Mouse (Mus musculus): ENCODE data around the gene Slc7a8.
A peak's percentile ranks its signal among the peaks of the same experiment; 100 is the strongest.

Gene Slc7a8

DNA sequence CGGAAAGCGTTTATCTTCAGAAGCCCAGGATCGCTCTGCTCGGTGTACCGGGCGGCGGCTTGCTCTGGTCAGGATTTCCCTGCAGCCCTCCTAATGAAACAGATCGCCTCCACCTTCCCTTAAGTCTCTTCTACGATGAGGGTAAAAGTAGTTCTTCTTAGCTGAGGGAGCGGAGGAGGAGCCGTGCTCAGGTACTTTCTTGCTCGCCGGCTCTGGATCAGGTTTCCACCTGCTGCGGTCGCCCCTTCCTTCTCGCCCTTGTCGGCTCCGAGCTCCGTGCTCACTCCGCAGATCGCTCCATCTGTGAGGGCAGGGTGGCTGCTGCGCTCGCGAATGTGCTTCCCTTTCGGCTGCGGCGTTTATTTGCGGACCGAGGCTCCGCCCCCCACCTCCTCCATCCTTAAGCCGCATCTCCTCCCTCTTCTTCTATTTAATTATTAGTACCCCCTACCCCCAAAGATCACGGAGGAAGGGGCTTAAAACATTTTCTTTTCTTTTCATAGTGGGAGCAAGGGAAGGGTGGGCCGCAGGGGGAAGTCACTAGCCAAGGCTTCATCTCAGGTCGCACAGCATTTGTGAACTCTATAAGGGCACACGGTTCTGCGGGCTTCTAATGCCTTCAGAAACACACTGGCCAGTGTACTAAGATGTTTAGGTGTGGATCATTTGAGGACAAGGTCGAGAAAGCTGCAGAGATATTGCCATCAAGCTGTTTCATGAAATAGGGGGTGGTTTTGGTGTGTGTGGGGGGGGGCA lies at the start of gene Slc7a8:
Gene Slc7a8 (minus strand): TSS at position 337 of the 756 bp plus-strand sequence.
- DNase-seq (ENCODE audit: low spot score) = no peak

DNA sequence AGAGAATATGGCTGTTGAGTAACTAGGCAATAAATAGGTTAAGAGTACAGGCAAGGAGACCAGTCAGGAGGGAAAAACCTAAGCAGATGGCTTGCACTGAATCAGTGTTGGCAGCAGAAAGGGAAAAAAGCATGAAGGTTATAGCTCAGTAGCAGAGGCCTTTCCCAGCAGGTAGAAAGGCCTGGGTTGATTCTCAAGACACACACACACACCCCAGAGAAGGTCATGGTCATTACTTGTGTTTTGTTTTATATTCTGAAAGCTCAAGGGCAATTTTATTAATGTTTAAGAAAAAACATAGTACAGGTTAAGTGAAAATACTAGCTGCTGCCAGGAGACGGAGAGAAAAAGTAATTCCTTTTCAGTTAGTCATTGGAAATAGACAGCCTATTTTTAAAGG lies 42.0 kb upstream of the Slc7a8 start:
- no peak for DNase-seq (ENCODE audit: low spot score)

DNA sequence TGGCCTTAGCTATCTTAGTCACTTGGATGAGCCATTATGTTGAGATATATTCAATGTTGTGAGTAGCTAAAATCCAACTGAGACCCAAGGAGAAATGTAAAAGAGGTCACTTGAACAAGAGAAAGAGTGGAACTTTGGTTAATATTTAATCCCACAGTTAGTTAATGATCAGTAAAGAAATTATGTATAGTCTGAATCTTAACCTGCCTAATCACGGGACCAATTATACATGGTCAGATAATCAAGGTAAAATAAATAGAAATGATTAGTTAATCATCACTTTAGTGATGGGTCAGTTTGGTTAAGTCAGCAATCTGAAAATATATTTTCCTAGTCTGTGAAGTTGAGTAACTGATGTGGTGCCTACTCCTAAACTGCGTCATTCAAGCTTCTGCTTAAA lies 40.6 kb upstream of the Slc7a8 start:
- DNase-seq (ENCODE audit: low spot score) = no peak

DNA sequence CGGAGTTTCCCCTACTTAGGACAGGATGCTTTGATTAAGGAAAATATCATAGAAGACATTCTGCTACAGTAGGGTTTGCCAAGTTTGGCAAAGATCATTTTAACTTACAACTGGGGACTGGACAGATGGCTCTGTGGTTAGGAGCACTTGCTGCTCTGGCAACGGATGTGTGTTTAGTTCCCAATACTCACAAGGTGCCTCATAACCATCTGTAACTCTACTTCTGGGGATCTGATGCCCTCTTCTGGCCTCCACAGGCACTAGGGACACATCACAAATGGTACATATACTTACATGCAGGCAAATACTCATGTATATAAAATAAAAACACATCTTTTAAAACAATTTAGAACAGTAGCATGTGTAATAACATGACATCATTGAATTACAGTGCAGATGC lies 36.0 kb upstream of the Slc7a8 start:
- DNase-seq (ENCODE audit: low spot score) = no peak

DNA sequence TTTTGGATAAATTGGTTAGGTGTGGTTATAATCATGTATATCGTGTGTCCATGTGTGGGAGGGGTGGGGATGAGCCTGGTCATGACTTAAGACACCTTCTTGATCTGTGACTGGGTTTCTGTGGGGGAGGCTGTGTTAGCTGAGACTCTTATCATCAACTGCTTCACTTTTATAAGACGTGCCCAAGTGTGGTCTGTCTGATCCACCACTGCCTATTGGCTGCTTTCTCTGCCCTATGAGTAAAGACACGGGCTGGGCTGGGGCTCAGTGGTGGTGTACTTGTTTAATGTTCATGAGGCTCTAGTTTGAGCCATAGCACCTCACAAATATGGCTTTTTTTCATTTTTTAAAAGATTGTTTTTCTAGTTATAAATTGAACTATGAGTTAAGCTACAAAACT lies 34.0 kb upstream of the Slc7a8 start:
- DNase-seq (ENCODE audit: low spot score) = no peak

DNA sequence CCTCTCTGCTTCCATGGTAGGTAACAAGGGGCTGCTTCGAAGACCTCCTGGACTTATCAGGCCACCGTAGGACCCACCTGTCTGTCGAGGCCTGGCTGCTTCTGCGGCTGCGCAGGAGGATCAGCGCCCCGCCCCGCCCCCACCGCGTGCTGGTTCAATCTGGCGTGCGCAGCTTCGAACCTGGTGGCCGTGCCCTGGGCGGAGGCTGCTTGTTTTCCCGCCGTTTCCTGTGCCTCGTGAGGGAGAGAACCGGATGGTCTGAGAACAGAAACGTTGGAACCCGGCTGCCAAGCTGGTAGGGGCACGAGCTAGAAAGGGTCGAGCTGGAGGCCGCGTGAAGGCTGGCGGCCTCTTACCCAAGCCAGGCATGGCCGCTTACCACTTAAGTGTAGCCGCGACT lies 32.2 kb upstream of the Slc7a8 start, which contains the start of gene Rnf212b:
Gene Rnf212b (plus strand): TSS at position 151 of the 400 bp plus-strand sequence.
- no peak for DNase-seq (ENCODE audit: low spot score)

DNA sequence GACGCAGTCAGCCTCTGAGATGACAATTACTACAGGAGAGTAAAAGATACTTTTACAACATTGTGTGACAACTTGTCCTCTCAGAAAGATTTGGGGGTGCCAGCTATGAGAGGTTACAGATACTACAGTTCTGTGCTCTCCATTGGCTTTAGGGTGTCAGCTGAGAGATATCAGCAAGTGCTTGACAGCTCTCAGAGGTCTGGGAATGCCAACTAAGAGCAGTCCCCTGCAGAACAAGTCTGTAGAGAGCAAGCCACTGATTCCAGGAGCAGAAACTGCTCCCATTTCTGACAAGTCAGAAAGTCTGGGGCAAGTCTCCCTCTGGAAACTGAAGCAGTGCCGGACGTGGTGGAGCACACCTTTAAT lies 27.9 kb upstream of the Slc7a8 start:
- no peak for DNase-seq (ENCODE audit: low spot score)

DNA sequence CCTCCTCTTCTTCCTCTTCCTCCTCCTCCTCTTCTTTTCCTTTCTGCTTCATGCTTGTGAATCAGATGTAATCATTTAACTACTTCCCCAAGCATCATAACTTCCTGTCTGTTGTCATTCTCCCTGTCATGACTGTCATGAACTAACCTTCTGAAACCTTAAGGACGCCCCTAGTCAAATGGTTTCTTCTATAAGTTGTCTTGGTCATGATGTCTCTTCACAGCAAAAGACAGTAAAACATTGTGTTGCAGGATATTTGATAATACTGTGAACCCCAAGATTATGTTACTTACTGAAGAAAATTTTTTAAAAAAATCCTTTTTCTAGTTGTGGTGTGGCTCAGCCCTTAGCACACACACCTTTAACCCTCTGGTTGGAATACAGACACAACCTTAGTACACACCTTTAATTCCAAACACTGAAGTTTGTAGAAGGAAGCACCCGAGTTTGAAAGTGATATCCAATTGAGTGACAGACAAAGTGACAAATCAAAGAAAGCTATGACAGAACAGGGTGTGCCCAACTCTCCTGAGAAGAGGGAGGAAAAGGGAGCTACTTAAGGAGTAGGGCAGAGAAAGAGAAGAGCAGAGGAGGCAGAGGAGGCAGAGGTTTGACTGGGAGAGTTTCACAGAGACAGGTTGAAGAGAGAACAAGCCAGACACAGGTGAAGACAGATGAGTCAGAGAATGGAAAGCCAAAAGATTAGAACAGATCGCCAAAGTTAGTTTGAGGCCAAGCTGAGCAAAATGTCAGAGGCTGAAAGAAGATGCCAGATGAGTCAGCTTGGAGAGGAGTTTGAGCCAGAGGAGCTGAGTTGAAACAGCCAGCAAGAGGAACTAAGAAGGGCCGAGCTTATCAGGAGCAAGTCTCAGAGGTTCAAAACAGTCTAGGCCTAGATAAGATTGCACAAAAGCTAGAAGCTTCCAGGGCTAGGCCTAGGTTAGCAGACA lies 27.2 kb upstream of the Slc7a8 start:
- no peak for DNase-seq (ENCODE audit: low spot score)

DNA sequence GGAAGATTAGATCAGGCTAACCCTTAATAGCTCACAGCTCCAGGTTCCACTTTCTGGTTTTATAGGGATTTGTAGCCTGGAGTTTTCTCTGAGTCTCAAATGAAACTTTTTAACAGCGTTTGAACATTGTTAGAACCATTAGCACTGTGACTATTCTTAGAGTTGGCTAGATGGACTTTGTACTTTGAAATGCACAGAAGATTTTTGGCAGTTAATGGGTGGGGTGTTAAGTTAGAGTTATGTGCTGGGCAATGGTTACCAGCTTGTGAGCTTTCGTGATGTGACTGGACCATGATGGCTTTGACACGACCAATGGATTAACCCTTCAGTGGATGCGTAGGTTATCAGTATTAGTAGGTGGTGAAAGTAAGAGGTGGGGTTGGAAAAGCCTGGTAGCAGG lies 24.4 kb upstream of the Slc7a8 start:
- no peak for DNase-seq (ENCODE audit: low spot score)

DNA sequence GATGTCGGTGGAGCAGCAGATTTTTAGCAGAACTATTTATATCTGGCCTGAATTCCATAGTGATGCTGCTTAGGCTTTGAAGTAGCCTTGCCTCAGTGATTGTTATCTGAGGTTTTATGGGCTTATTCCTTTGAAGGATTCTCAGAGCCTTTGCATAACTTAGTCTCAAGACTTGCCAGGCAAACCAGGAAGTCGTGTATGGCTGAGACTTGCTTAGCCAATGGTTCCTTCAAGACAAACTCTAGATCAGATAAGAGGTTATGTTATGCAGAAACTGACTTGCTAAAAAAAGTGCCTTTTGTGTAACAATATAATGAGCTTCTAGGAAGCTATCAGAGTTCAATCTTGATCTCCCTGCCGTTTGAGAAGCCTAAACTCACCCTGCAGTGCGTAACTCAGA lies 20.7 kb upstream of the Slc7a8 start:
- DNase-seq (ENCODE audit: low spot score) = no peak

DNA sequence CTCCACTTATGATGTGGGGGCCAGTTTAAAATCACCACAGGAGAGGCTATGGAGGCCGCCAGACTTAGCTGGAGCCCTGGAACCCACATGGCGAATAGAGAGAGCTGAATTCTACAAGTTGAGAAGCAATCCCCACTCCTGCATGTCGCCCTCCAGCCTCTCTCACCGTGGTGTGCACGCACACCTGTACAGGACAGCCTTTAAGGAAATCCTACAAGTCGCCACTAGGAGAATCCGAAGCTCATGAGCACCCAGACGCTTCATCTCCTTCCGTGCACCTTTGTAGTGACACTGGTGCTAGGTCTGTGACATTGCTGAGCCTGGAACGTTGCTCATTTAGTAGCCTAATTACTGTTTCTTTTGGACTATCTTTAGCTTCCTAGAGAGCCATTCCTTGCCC lies 17.9 kb upstream of the Slc7a8 start:
- DNase-seq (ENCODE audit: low spot score) = no peak

DNA sequence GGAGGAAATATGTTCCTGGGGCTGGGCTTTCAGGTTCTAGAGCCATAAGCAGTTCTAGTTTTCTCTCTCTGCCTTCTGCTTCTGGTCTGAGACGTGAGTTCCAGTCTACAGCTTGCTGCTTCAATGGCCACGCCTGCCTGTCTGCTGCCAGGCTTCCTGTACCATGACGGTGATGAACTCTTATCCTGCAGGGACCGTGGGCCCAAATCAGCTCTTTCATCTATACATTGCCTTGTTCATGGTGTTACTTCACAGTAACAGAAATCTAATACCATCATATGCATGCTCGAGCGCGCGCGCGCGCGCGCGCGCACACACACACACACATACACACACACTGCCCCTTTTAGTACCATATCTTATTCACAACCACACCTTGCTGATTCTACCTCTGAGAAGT lies 15.0 kb upstream of the Slc7a8 start:
- DNase-seq (ENCODE audit: low spot score) = no peak

DNA sequence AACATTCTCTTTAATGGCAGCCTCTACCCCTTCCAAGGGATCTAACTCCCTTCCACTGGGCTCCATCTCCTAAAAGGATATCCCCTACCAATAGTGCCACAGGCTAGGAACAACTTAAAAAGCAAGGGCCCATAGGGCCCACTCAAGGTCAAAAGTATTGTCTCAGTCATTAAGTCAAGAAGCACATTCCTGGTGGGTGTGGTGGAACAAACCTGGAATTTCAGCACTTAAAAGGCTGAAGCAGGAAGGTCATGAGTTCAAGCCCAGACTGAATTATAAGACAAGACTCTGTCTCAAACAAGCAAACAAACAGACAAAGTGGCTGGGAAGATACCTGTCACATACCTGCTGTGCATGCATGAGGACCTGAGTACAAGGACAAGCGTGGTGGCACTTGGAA lies 14.2 kb upstream of the Slc7a8 start:
- DNase-seq (ENCODE audit: low spot score) = no peak

DNA sequence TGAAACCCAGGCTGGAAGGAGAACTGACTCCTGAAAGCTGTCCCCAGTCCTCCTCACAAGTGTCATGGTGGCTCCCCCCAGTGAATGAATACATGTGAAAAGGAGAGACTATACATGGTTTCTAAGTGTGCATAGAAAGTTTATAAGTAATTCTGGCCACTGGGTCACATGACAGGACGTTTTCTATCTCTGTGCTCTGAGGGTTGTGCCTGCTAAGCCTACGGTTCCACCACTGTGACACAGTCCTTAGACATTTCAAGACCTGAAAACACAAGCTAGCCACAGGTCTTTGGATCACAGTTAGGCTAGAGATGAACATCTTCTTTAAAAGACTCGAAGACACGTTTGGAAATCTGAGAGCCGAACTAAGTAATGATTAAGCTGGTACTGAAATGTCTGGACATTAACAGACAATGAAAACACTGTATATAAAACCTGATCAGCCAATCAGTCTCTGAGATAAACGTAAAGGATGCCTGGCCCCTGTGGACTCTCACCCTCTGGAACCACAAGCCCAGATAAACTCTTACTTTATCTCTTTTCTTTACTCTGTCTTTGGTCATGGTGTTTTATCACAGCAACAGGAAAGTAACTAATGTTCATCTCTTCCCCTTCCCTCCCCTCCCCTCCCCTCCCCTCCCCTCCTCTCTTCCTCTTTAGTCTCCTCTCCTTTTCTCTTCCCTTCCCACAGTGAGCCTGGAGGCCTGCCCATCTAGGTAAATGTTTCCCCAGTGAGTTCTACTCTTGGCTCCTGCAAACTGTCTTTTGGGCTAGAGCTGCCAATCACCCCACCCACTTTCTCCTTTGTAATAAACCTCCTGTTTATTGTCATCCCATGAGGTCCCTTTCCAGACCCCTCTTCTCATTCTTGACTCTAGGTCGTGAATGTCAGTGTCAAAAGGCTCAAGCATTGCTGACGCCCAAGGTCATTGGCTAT lies 12.4 kb upstream of the Slc7a8 start:
- no peak for DNase-seq (ENCODE audit: low spot score)

DNA sequence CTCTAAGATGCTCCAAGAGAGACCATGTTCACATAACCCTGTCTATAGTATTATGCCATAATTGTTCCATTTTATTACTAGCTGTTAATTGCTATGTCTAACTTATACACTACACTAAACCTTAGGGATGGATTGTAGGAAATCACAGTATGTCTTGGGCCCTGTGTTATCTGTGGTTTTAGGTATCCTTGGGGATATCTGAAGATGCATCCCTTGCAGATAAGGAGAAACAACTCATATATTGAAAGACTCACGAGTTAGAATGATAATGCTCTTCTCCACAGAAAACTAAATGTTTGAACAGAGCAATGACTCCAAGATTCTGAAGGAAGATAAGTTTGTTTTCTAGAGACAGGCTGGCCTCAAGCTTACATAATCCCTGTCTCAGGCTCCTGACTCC lies 11.6 kb upstream of the Slc7a8 start:
- DNase-seq (ENCODE audit: low spot score) = no peak

DNA sequence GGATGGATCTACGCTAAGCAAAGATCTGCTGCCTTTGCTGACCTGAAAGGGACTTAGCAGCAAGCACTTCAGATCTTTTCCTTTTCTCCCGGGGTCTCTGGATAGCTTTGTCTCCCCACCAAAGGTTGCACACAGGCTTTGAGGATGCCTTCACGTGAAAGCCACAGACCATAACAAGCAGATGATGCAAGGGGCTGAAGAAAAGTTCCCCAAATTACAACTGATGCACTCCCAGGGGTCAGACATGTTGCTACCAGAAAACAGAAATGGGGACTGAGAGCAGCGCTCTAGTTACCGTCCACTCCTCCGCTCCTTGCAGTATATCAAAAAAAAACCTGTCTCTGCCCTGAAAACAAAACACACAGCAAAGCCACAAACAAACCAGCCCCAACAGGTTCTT lies 10.4 kb upstream of the Slc7a8 start:
- no peak for DNase-seq (ENCODE audit: low spot score)

DNA sequence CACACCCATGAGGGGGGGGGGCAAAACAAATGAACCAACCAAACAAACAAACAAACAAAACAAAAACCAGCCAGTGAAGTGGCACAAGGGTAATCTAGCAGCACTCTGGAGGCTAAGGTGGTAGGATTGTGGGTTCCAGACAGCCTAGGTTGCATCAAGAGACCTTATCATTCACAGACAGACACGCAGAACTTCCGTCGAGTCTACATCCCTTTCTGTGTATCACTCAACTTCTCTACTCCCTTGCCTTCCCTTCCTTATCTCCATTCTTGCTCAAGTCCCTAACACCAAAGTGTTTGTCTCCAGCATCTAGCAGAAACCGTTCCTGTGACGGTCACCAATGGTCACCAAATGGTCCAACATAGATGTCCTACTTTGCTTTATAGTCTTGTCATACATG lies 6.5 kb upstream of the Slc7a8 start:
- no peak for DNase-seq (ENCODE audit: low spot score)

DNA sequence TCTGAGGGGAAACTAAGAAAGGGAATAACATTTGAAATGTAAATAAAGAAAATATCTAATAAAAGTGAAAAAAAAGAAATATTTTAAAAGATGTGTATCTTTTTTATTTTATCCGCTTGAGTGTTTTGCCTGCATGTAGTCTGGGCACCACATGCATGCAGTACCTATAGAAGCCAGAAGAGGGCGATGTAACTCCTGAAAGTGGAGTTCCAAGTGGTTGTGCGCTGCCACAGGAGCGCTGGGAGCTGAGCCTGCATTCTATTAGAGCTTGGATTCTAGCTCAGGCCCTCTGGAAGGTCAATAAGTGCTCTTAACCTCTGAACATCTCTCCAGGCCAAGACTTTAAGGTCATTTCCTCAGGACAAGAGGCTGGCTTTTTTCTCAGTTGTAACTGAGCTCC lies 5.5 kb upstream of the Slc7a8 start:
- no peak for DNase-seq (ENCODE audit: low spot score)

DNA sequence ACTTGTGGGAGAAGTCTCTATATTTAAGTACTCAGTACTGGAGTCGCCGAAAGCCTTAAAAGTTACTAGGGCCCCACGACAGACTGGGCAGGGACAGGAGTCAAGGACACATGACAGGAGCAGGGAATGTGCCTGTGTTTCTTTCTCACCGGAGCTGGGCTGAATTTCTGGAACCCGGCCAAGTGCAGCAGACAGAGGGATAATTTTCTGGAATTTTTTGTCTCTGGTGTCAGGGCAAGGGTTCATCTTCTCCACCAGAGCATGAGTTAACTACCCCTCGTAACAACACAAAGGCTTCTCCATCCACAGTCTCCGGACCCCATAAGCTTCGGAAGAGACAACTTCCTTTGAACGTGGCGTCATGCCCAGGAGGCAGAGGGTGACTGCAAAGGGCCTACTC lies 4.7 kb upstream of the Slc7a8 start:
- no peak for DNase-seq (ENCODE audit: low spot score)

DNA sequence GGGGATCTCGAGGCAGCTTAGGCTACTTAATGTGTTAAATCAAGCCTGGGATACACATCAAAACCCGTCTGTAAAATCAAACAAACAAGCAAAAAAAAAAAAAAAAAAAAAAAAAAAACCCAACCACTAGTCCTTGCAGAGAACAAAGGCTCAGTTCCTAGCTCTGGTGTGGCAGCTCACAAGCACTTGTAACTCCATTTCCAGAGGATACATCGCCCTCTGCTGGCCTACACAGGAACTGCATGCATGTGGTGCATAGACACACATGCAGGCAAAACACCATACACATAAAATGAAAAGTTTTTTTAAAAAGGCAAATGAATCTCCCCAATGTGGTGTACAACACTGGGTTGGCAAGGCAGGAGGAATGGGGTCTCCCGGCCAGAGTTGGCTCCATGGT lies 4.2 kb upstream of the Slc7a8 start:
- DNase-seq (ENCODE audit: low spot score) = peak; percentile 41

DNA sequence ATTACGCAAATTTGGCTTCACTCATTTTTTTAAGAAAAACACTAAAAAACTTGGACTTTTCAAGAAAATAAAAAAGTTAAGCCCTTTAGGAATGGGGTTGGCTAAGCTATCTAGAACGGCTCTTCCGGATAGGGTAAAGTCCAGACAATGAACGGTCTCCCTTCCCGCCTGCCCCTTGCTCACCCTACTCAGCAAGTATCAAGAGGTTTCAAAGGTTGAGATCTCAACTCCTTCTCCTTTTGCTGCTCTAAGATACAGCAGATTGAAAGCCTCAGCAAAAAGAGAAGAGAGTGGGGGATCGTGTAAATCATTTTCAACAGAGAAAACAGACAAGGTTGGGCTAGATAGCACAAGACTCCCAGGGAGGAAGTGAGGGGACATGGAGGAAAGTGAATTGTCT lies 1.2 kb upstream of the Slc7a8 start:
- DNase-seq (ENCODE audit: low spot score) = no peak
